Mouse (Mus musculus): ENCODE data around the gene Wfdc6b. TPM values are rescaled to one million over a fixed set of nuclear protein-coding genes. Genes with fewer than 3 reads are reported as not detected.

Gene Wfdc6b
- polyA plus RNA-seq, 1 experiment from 2014 or later, result not detected

- Histone ChIP-seq H3K27ac (replicated peaks) (no peak overlapping the region), H3K9ac (replicated peaks) (no peak overlapping the region), H3K36me3 (no peaks in the 10 kb centered on the region), H3K4me3 (no peak overlapping the region), H3K27me3 (no peaks in the 10 kb centered on the region), H3K4me2 (replicated peaks) (no peak overlapping the region), H3K9me3 (no peaks in the 10 kb centered on the region), H3K4me1 (no peaks in the 10 kb centered on the region)
- 95% methylated on average over 3 of the region's 3 CpGs for WGBS
- ATAC-seq (ENCODE audit: low FRiP score, low read depth), result no peak
Measured at GRCm38 (mm10) chr2:164615386-164615785, 2.1 kb downstream of the Wfdc6b start.

GRCm38 (mm10) chr2:164619050-164619449 lies 5.7 kb downstream of the Wfdc6b start:
- Histone ChIP-seq H3K27me3 (no peaks in the 10 kb centered on the region), H3K36me3 (no peaks in the 10 kb centered on the region), H3K4me2 (replicated peaks) (no peak overlapping the region), H3K9me3 (no peaks in the 10 kb centered on the region), H3K4me3 (no peak overlapping the region), H3K4me1 (no peaks in the 10 kb centered on the region), H3K27ac (replicated peaks) (no peak overlapping the region), H3K9ac (replicated peaks) (no peak overlapping the region)
- ATAC-seq (ENCODE audit: low FRiP score, low read depth), result no peak
- WGBS, result 87% methylated on average over 5 of the region's 5 CpGs

GRCm38 (mm10) chr2:164621775-164622174 lies 8.5 kb downstream of the Wfdc6b start:
- H3K9ac ChIP-seq (replicated peaks), result no peak overlapping the region
- WGBS, result 87% methylated on average over 4 of the region's 4 CpGs
- no peak for ATAC-seq (ENCODE audit: low FRiP score, low read depth)
- H3K4me2 ChIP-seq (replicated peaks), result no peak overlapping the region
- no peaks in the 10 kb centered on the region for H3K4me1 ChIP-seq
- H3K27ac ChIP-seq (replicated peaks), result no peak overlapping the region
- H3K36me3 ChIP-seq, result no peaks in the 10 kb centered on the region
- no peaks in the 10 kb centered on the region for H3K27me3 ChIP-seq
- H3K4me3 ChIP-seq, result no peak overlapping the region
- no peaks in the 10 kb centered on the region for H3K9me3 ChIP-seq

GRCm38 (mm10) chr2:164635266-164635665 lies 21.9 kb downstream of the Wfdc6b start:
- 87% methylated on average over 9 of the region's 9 CpGs for WGBS
- no peak for ATAC-seq (ENCODE audit: low FRiP score, low read depth)

GRCm38 (mm10) chr2:164638696-164639095 lies 25.4 kb downstream of the Wfdc6b start, which contains the start of gene Wfdc16:
Gene Wfdc16 (minus strand): TSS chr2:164638796.
- 82% methylated on average over 3 of the region's 3 CpGs for WGBS
- no peaks in the 10 kb centered on the region for H3K36me3 ChIP-seq
- H3K27me3 ChIP-seq, result no peaks in the 10 kb centered on the region
- H3K27ac ChIP-seq (replicated peaks), result no peak within 1 kb of the TSS
- H3K4me2 ChIP-seq (replicated peaks), result no peak within 1 kb of the TSS
- H3K4me1 ChIP-seq, result no peaks in the 10 kb centered on the region
- ATAC-seq (ENCODE audit: low FRiP score, low read depth), result no peak
- H3K4me3 ChIP-seq, result no peak within 1 kb of the TSS
- H3K9ac ChIP-seq (replicated peaks), result no peak within 1 kb of the TSS
- H3K9me3 ChIP-seq, result no peaks in the 10 kb centered on the region

More at GRCm38 (mm10) chr2:164635266-164635665, 21.9 kb downstream of the Wfdc6b start:
- Histone ChIP-seq H3K27me3 (no peaks in the 10 kb centered on the region), H3K4me3 (no peak overlapping the region), H3K9ac (replicated peaks) (no peak overlapping the region), H3K4me1 (no peaks in the 10 kb centered on the region), H3K36me3 (no peaks in the 10 kb centered on the region), H3K4me2 (replicated peaks) (no peak overlapping the region), H3K9me3 (no peaks in the 10 kb centered on the region), H3K27ac (replicated peaks) (no peak overlapping the region)

- no peaks in the 10 kb centered on the region for H3K36me3 ChIP-seq
- no peak overlapping the region for H3K4me2 ChIP-seq (replicated peaks)
- H3K4me1 ChIP-seq, result no peaks in the 10 kb centered on the region
- 66% methylated on average over 7 of the region's 7 CpGs for WGBS
- H3K9me3 ChIP-seq, result 0 out of 2 replicates have a peak, but pooled peaks cover 3% of the 10 kb centered on the region
- ATAC-seq (ENCODE audit: low FRiP score, low read depth), result no peak
- H3K27ac ChIP-seq (replicated peaks), result no peak overlapping the region
- no peak overlapping the region for H3K4me3 ChIP-seq
- no peaks in the 10 kb centered on the region for H3K27me3 ChIP-seq
- H3K9ac ChIP-seq (replicated peaks), result no peak overlapping the region
Measured at GRCm38 (mm10) chr2:164641129-164641528, 27.8 kb downstream of the Wfdc6b start.

GRCm38 (mm10) chr2:164641881-164642673 lies 28.8 kb downstream of the Wfdc6b start:
- Histone ChIP-seq H3K4me2 (replicated peaks) (no peak overlapping the region), H3K4me3 (no peak overlapping the region), H3K27me3 (no peaks in the 10 kb centered on the region), H3K36me3 (no peaks in the 10 kb centered on the region), H3K9ac (replicated peaks) (no peak overlapping the region), H3K4me1 (no peaks in the 10 kb centered on the region), H3K9me3 (0 out of 2 replicates have a peak, but pooled peaks cover 3% of the 10 kb centered on the region), H3K27ac (replicated peaks) (no peak overlapping the region)
- no peak for ATAC-seq (ENCODE audit: low FRiP score, low read depth)
- 80% methylated on average over 13 of the region's 13 CpGs for WGBS

GRCm38 (mm10) chr2:164655858-164656257 lies 42.5 kb downstream of the Wfdc6b start, which contains the start of gene Wfdc10:
Gene Wfdc10 (plus strand): TSS chr2:164656046.
- Histone ChIP-seq H3K36me3 (no peaks in the 10 kb centered on the region), H3K9ac (replicated peaks) (no peak within 1 kb of the TSS), H3K4me2 (replicated peaks) (no peak within 1 kb of the TSS), H3K4me1 (no peaks in the 10 kb centered on the region), H3K27ac (replicated peaks) (no peak within 1 kb of the TSS), H3K27me3 (no peaks in the 10 kb centered on the region), H3K9me3 (no peaks in the 10 kb centered on the region), H3K4me3 (no peak within 1 kb of the TSS)
- no peak for ATAC-seq (ENCODE audit: low FRiP score, low read depth)
- 17% methylated on average over 11 of the region's 11 CpGs for WGBS

GRCm38 (mm10) chr2:164656483-164656882 lies 43.2 kb downstream of the Wfdc6b start, which contains the start of gene Wfdc9:
Gene Wfdc9 (minus strand): TSS chr2:164656583.
- Histone ChIP-seq H3K27me3 (no peaks in the 10 kb centered on the region), H3K27ac (replicated peaks) (no peak within 1 kb of the TSS), H3K4me2 (replicated peaks) (no peak within 1 kb of the TSS), H3K4me3 (no peak within 1 kb of the TSS), H3K36me3 (no peaks in the 10 kb centered on the region), H3K9me3 (no peaks in the 10 kb centered on the region), H3K9ac (replicated peaks) (no peak within 1 kb of the TSS), H3K4me1 (no peaks in the 10 kb centered on the region)
- no peak for ATAC-seq (ENCODE audit: low FRiP score, low read depth)
- 87% methylated on average over 9 of the region's 9 CpGs for WGBS

GRCm38 (mm10) chr2:164664851-164665250 lies 51.5 kb downstream of the Wfdc6b start:
- Histone ChIP-seq H3K9me3 (no peaks in the 10 kb centered on the region), H3K4me1 (no peaks in the 10 kb centered on the region), H3K4me3 (no peak overlapping the region), H3K27ac (replicated peaks) (no peak overlapping the region), H3K27me3 (no peaks in the 10 kb centered on the region), H3K4me2 (replicated peaks) (no peak overlapping the region), H3K9ac (replicated peaks) (no peak overlapping the region), H3K36me3 (no peaks in the 10 kb centered on the region)
- no peak for ATAC-seq (ENCODE audit: low FRiP score, low read depth)
- WGBS, result 90% methylated on average over 7 of the region's 7 CpGs
